Mouse (Mus musculus): ENCODE results near the gene Krtap28-13.

- TF ChIP-seq POLR2A (IDR thresholded peaks at IDR 0.05; ENCODE audit: low read depth, low read length), result no peak
- TF ChIP-seq CTCF (IDR thresholded peaks at IDR 0.05; ENCODE audit: extremely low read depth, insufficient read length, insufficient replicate concordance, low read depth, low read length), result no peak
These were observed at the start of gene Krtap28-13 for GRCm38 (mm10) chr1:83060643-83061042.

All from small intestine, adult 2 months (tissue).